Mouse (Mus musculus): ENCODE data around the gene Gtse1.
A peak's percentile ranks its signal among the peaks of the same experiment; 100 is the strongest.
"Not testable (repeated sequence)": the region's sequence is repeated elsewhere in the genome, so short reads cannot be mapped to it uniquely, and the experiment has no call there.

The Gtse1 gene

GRCm38 (mm10) chr15:85859490-85860031 is at the start of gene Gtse1:
Gene Gtse1 (plus strand): TSS chr15:85859745.
- DNase-seq = peak; percentile 91

GRCm38 (mm10) chr15:85810462-85810805 is 49.1 kb upstream of the Gtse1 start:
- DNase-seq = no peak

GRCm38 (mm10) chr15:85810806-85811521 is 48.6 kb upstream of the Gtse1 start:
- DNase-seq = peak; percentile 32

- DNase-seq = peak; percentile 100
Measured at GRCm38 (mm10) chr15:85811535-85812277, 47.8 kb upstream of the Gtse1 start, which contains the start of gene Cdpf1. Gene Cdpf1 (minus strand): TSS chr15:85811697.

GRCm38 (mm10) chr15:85813428-85813827 is 46.1 kb upstream of the Gtse1 start:
- no peak for DNase-seq

GRCm38 (mm10) chr15:85821203-85822010 is 38.1 kb upstream of the Gtse1 start, which contains the start of gene Pkdrej:
Gene Pkdrej (minus strand): TSS chr15:85821734.
- DNase-seq = peak; percentile 50

GRCm38 (mm10) chr15:85822011-85822359 is 37.6 kb upstream of the Gtse1 start:
- no peak for DNase-seq

GRCm38 (mm10) chr15:85826676-85827075 is 32.9 kb upstream of the Gtse1 start:
- no peak for DNase-seq

- DNase-seq = no peak
Measured at GRCm38 (mm10) chr15:85828071-85828470, 31.5 kb upstream of the Gtse1 start.

- no peak for DNase-seq
Measured at GRCm38 (mm10) chr15:85829470-85829869, 30.1 kb upstream of the Gtse1 start.

- peak; percentile 86 for DNase-seq
Measured at GRCm38 (mm10) chr15:85831954-85832590, 27.5 kb upstream of the Gtse1 start, which contains the start of gene Ttc38. Gene Ttc38 (plus strand): TSS chr15:85832306.

- DNase-seq = no peak
Measured at GRCm38 (mm10) chr15:85832599-85832998, 26.9 kb upstream of the Gtse1 start.

GRCm38 (mm10) chr15:85835335-85835734 is 24.2 kb upstream of the Gtse1 start:
- DNase-seq = no peak

GRCm38 (mm10) chr15:85836887-85837286 is 22.7 kb upstream of the Gtse1 start:
- no peak for DNase-seq

- peak; percentile 82 for DNase-seq
Measured at GRCm38 (mm10) chr15:85840983-85841382, 18.6 kb upstream of the Gtse1 start.

GRCm38 (mm10) chr15:85841796-85842360 is 17.7 kb upstream of the Gtse1 start:
- no peak for DNase-seq

GRCm38 (mm10) chr15:85845071-85845470 is 14.5 kb upstream of the Gtse1 start:
- no peak for DNase-seq

- no peak for DNase-seq
Measured at GRCm38 (mm10) chr15:85851656-85852392, 7.7 kb upstream of the Gtse1 start.

- no peak for DNase-seq
Measured at GRCm38 (mm10) chr15:85858980-85859489, 510 bp upstream of the Gtse1 start.

GRCm38 (mm10) chr15:85865913-85866312 is 6.4 kb downstream of the Gtse1 start:
- DNase-seq = not testable (repeated sequence)

GRCm38 (mm10) chr15:85867696-85868095 is 8.2 kb downstream of the Gtse1 start:
- DNase-seq = peak; percentile 75
